Mouse (Mus musculus) A20 (cell line): ENCODE measurements around the gene Zdhhc21.

Source experiments
- DNase-seq: peaks from one replicate; pipeline ENCODE4 v3.0.0-alpha.2; 2011; ENCODE audit warnings: low read depth, low spot score

Gene Zdhhc21

GRCm38 (mm10) chr4:82765513-82766216, 94.1 kb downstream of the Zdhhc21 start:
- DNase-seq: no peak

DNA sequence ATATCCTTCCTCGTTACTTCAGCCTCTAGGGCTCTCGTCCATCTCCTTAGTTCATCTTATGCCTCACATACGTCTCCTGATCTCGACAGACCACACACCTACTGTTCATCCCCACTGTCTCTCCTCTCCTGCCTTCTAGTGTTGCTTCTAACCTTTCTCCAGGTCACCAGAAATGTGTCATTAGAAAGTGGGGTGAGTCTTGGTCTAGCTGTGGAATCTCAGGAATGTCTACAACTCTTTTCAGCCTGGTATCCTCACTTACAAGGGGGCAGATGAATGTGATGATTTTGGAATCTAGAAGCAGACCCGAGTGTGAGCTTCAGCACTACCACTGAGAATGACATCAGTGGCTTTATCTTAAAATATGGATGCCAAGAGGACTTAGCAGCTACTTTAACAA, 96.2 kb downstream of the Zdhhc21 start:
- DNase-seq: no peak

DNA sequence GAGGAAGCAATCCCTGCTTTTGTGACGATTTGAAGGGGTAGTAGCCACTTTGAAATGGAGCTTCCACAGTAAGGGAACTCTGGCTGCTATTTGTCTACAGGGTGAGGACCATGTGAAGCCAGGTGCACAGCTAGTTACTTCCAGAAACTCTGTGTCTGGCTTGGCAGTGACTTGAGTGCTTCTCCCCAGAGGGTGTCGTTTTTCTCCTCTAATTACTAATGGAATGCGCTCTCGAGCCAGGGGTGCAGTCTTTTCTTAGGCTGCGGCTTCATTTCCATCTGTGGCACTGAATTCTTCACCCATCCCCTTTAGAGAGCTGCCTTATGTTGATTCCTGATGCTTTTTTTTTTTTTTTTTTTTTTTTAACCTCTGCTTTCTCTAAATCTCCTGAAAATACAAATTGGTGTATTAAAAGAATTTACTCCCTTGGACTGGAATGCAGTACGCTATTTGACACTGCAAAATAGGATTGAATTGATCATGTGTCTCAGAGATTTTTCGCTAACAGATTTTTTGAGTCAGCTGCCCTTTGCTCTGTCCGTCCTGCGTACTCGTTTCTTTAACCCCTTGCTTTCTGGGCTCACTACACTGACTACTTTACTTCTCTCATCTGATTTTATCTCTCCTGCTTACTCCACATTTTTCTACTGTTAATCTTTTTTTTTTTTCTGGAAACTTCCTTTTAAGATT, 97.2 kb downstream of the Zdhhc21 start:
- no peak for DNase-seq

- no peak for DNase-seq
Measured at GRCm38 (mm10) chr4:82756295-82756626, 103.5 kb downstream of the Zdhhc21 start.

GRCm38 (mm10) chr4:82755616-82756294, 104.0 kb downstream of the Zdhhc21 start:
- peak; percentile 24 for DNase-seq
